Mouse (Mus musculus) forebrain, embryonic 11.5 days (tissue): ENCODE results near the gene Furin. TPM values are rescaled to one million over a fixed set of nuclear protein-coding genes. Genes with fewer than 3 reads are reported as not detected.

ENCODE experiments used
- polyA plus RNA-seq: library from polyadenylated mRNA; unstranded; fragments of >200 nt; fragmentation: Nextera tagmentation; extraction: Ambion mirVana; gene quantifications from 2 replicates; pipeline ENCODE4 v1.2.1, GENCODE M21; 2014

The Furin gene
- polyA plus RNA-seq, 1 experiment from 2014 or later, result 6.0 TPM

Other genes starting within 250 kb of the Furin start
- 15.7 and 17.3 TPM in 2 replicates for gene Sema4b, start 218.6 kb downstream of the Furin start, polyA plus RNA-seq
- gene Cib1, start 172.6 kb downstream of the Furin start, polyA plus RNA-seq, result 51.4 and 58.1 TPM in 2 replicates
- gene Gdpgp1, start 172.6 kb downstream of the Furin start, polyA plus RNA-seq, result 5.3 and 5.7 TPM in 2 replicates
- 1.2 and 1.5 TPM in 2 replicates for gene Ttll13, start 159.1 kb downstream of the Furin start, polyA plus RNA-seq
- 50.4 and 53.8 TPM in 2 replicates for gene Ngrn, start 144.2 kb downstream of the Furin start, polyA plus RNA-seq
- 20.6 and 21.3 TPM in 2 replicates for gene Vps33b, start 135.8 kb downstream of the Furin start, polyA plus RNA-seq
- 263 and 281 TPM in 2 replicates for gene Prc1, start 111.0 kb downstream of the Furin start, polyA plus RNA-seq
- gene Rccd1, start 81.0 kb downstream of the Furin start, polyA plus RNA-seq, result 16.9 and 20.2 TPM in 2 replicates
- gene Unc45a, start 64.4 kb downstream of the Furin start, polyA plus RNA-seq, result 31.1 and 36.1 TPM in 2 replicates
- 23.8 and 31.0 TPM in 2 replicates for gene Hddc3, start 62.3 kb downstream of the Furin start, polyA plus RNA-seq
- 16.1 and 18.8 TPM in 2 replicates for gene Man2a2, start 34.1 kb downstream of the Furin start, polyA plus RNA-seq
- 7.7 and 8.3 TPM in 2 replicates for gene Fes, start 17.5 kb downstream of the Furin start, polyA plus RNA-seq
- 50.4 and 53.0 TPM in 2 replicates for gene Blm, start 129.7 kb upstream of the Furin start, polyA plus RNA-seq